Mouse (Mus musculus): ENCODE data around the gene Helz2. TPM values are rescaled to one million over a fixed set of nuclear protein-coding genes. Genes with fewer than 3 reads are reported as not detected.

Gene Helz2
- 1 to 10 TPM; 1.8 to 2.1 TPM for total RNA-seq (2021)

DNA sequence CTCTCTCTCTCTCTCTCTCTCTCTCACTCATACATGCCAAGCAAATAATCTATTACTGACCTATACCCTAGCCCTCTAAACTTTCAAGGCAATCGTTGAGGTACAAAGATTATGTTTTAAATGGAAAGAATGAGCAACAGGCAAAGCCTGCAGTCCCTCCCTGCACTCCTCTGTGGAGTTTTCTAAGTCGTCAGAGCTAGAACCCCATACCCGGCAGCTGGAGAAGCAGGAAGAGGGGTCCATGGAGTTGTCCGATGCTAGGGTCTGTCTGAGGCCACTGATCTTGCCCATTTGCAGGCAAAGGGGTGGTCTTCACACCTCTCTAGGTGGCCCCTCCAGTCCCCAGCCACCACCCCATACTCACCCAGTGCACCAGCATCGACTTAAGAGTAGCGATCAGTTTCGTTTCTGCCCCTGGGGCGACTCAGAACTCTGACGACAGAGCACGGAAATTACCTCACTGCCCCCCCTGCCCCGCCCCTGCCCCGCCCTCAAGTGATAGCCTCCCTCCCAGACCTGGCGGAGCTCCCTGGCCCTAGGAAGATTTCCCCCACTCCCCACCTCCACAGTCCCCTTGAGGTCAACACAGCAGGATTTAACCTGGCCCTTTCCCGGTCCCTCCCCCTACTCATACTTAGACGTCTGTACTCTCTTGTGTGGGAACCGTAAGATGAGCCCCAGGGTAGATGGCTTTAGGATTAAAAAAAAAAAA is at the start of gene Helz2:
Gene Helz2, minus strand, starts transcription at position 426 of the 712 bp plus-strand sequence.
- no peak for DNase-seq (ENCODE audit: extremely low spot score in 1 of 2, low spot score in 1 of 2)

DNA sequence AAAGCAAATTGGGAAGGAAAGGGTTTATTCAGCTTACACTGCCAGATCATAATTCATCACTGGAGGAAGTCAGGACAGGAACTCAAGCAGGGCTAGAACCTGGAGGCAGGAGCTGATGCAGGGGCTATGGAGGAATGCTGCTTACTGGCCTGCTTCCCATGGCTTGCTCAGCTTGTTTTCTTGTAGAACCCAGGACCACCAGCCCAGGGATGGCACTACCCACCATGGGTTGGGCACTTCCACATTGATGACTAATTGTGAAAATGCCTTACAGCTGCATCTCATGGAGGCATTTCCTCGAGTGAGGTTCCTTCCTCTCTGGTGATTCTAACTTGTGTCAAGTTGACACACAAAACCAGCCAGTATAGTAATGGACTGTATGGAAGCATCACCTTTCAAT is 49.1 kb upstream of the Helz2 start:
- no peak for DNase-seq (ENCODE audit: extremely low spot score in 1 of 2, low spot score in 1 of 2)

DNA sequence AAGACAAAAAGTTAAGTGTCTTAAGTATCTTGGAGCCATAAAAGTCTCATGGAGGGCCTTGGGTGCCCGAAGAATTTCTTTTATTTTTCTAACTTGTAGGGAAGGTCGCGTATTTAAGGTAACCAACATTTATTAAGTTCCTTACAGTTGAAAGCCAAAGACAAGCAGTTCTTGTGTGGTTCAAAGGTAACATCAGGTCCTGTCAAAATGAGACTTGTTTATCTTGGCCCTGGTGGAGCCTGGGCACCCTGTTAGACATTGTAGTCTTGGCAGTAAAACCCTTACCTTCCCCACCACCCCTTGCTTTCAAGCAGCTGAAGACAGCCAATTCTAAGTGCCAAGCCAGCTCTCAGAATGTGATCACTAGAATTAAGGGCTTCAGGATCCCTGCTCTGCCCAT is 46.9 kb upstream of the Helz2 start:
- no peak for DNase-seq (ENCODE audit: extremely low spot score in 1 of 2, low spot score in 1 of 2)

DNA sequence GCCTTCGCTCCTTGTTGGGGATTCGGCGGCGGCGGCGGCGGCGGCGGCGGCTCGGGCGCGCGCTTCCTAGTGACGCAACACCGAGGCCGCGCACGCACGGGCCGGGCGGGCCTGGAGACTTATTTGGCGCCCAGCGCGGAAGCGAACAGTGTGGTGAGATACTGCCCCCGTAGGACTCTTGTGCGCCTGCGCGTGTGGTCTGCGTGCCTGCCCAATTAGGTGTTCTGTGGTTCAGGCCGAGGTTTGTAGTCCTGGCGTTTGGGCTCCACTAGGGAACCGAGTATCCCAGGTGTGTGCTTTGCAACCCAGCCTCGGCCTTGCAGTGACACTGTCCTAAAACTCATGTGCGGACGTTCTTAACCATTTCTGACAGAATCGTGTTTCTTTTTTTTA is 46.1 kb upstream of the Helz2 start, which contains the start of gene Gmeb2:
Gene Gmeb2, minus strand, starts transcription at position 78 of the 393 bp plus-strand sequence.
- peak in 1 of 2 experiments; percentile 82 for DNase-seq (ENCODE audit: extremely low spot score in 1 of 2, low spot score in 1 of 2)

DNA sequence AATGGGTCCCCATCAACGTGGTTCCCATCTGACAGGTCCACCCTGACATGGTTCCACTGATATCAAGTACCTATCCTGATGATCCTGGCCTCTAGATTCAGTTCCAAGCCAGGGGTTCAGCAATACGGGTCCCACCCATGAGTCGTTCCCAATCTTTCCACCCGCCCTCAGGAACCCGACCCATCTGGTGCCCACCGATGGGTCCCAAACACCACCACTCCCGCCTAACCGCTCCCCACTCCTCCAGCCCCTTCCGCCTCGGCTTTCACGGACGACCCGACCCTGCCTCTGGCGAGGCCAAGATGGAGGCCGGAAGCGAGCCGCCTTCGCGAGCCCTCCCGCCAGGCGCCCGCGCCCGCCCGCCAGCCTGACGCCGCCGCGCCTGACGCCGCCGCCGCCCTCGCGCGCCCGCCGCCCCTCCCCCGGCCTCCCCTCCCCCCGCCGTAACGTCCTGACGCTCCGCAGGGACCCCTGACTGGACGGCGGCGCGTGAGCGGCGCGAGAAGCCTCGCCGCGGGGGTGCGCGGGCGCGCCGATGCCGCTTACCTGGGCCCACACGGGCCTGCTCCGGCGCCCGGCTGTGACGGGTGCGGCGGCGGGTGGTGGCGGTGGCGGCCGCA is 45.6 kb upstream of the Helz2 start:
- DNase-seq (ENCODE audit: extremely low spot score in 1 of 2, low spot score in 1 of 2), result peak; percentile 67 to 79

DNA sequence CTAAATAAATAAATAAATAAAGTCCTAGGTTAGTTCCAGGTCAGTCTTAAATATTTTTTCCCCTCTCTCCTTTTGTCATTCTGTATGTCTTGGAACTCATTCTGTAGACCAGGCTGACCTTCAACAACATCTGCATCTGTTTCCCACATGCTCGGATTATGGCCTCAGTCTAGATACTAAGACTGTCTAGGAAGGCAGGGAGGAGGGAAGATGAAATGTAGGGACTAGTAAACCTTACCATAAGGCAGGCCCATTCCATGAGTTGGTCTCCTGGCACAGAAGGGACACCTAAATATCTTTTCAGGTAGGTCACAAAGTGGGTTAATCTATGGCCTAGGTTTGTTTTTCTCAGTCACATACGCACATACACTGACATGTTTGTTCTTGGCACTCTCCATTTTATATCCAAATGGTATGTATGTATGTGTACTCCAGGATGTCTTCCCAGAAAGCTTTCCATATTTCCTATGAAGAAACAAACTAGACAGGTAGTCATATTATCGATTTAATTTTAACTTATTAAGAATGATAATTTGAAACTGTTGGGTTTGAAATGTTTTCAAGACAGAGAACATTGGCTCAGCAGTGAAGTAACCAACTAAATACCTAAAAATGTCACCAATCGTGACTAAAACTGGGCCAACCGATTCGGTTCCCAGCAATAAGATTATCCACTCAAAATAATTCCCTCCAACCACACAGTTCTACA is 45.0 kb upstream of the Helz2 start:
- DNase-seq (ENCODE audit: extremely low spot score in 1 of 2, low spot score in 1 of 2), result no peak

DNA sequence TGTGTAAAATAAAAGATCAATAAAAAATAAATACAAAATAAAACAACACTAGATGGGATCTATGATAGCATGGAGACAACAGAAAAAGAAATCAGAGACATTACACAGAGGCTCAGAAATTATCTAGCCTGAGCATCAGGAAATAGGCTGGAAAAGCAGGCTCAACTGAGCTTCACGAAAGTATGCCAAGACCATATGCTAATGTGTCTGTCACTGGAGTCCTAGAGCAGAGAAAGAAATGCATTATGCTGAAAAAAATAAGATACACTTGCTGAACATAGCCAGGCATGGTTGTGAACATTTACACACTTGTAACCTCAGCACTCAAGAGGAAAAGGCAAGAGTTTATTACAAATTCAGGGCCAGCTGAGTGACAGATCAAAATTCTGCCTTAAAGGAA is 38.1 kb upstream of the Helz2 start:
- no peak for DNase-seq (ENCODE audit: extremely low spot score in 1 of 2, low spot score in 1 of 2)

DNA sequence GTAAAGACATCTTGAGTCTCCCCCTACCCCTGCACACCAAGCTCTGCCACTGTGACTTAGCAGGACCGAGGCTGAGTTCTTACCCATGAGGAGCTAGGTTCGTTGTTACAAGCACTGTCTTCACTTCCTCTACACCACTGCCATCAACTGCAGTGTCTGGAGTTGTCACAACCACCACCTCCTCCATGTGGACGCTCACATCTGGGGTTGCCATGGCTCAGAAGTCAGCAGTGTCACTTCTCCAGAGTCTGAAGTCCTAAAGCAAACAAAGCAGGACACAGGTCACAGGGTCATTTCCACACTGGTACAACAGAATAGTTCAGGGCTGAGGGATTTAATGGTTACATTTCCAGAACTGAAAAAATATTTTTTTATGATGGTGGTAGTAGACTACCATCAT is 36.0 kb upstream of the Helz2 start:
- no peak for DNase-seq (ENCODE audit: extremely low spot score in 1 of 2, low spot score in 1 of 2)

DNA sequence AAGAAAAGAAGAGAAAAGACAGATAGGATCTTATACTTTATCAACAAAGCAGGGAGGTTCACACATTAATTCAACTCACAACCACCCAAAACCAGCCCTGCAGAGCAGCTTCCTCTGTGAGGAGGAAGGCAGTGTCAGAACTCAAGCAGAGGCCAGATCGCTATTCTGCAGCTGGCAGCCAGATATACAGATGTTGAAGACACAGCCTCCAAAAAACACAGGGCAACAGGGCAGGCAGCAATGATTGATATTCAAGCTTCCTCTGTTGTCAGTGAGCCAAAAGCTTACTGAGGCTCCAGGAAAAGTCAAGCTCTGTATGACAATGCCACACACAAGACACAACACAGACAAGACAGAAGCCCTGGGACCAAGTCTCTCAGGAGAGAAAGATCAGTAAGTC is 34.9 kb upstream of the Helz2 start:
- DNase-seq (ENCODE audit: extremely low spot score in 1 of 2, low spot score in 1 of 2), result no peak

DNA sequence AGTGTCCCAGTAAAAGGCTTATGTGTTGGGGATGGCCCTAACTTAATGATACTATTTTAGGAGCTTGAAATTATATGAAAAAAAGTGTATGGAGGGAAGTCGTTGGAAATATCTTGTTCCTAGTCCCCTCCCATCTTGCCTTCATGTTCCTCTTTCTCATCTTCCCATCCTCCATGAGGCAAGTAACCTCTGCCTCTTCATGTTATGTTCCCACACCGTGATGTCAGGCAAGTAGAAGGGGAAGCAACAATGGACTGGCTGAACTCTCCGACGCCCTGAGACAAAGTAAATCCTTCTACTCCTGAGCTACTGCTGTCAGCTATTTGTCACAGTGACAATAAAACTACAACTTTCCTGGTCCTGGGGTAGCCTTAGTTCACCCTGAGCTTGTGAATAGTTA is 32.8 kb upstream of the Helz2 start:
- DNase-seq (ENCODE audit: extremely low spot score in 1 of 2, low spot score in 1 of 2), result no peak

DNA sequence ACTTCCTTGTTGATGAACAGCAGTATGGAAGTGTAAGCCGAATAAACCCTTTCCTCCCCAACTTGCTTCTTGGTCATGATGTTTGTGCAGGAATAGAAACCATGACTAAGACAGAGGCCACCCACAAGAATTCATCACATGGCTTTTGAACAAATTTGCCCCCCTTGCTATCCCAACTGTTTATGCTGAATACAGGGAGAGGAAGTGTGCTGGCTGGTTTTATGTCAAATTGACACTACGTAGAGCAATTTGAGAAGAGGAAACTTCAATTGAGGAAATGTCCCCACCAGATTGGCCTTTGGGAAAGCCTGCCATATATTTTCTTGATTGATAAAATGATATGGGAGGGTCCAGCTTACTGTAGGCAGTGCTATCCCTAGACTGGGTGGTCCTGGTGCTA is 32.0 kb upstream of the Helz2 start:
- no peak for DNase-seq (ENCODE audit: extremely low spot score in 1 of 2, low spot score in 1 of 2)

DNA sequence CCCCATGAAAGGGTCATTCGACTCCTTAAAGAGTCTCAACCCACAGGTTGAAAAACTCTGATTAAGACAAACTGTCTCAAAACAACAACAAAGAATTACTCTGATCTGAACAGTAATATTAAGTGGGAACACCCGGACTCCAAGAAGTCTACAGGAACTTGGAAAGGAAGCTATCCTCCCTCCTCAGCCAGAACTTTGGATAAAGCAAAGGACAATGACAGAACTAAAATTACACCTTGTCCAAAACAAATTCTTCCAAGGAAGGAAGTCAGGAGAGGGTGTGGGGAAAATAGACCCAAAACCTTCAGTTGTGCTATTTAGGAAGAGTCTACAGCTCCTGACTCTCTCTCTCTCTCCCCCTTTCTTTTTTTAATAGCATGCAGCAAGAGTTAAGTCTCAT is 30.3 kb upstream of the Helz2 start:
- DNase-seq (ENCODE audit: extremely low spot score in 1 of 2, low spot score in 1 of 2), result no peak

DNA sequence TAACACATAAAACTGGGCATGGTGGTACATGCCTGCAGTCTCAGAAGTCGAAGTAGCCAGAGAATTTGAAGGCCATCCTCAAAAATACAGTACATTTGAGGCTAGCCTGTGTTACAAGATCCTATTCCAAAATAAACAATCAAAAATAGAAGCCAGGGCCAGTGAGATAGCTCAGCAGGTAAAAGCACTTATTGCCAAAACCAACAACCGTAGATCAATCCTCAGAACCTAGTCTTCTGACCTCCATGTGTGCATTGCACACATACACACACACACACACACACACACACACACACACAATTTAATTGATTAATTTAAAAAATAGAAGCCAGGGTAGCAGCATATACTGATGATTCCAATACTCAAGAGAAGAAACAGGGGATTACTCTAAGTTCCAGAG is 25.0 kb upstream of the Helz2 start:
- DNase-seq (ENCODE audit: extremely low spot score in 1 of 2, low spot score in 1 of 2), result no peak

DNA sequence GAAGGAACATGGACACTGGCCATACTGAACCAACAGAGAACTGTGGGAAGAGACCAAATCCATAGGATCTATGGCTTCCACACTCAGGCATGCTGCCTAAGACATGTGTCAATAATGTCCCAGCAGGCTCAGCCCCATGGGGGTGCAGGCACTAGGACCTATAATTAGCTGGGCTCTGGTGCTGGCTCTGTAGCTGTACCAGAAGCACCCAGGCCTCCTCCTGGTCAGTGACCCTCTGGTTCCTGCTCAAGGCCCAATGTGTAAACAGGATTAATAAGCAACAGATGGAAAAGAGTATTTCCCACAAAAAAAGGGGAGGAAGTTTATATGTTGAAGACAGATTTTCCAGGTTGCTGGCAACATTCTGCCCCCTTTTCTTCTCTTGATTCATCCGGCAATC is 11.4 kb upstream of the Helz2 start:
- DNase-seq (ENCODE audit: extremely low spot score in 1 of 2, low spot score in 1 of 2), result no peak

DNA sequence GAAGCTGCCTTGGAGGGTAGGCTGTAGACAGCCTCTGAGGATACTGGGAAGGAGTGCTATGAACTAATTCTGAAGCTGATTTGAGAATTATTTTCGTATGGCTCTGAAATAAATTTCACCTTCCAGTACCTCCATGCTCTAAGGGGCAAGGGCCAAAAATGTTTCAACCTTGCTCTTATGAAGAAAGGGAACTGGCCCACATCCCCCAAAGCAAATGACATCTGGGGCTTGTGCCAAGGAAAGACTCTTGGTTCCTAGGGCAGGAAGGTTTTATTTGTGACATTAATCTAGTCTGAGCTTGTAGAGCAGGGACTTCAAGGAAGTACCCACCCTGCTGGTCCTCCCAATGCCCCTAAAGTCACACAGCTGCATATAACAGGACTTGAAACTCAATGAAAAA is 10.0 kb upstream of the Helz2 start:
- DNase-seq (ENCODE audit: extremely low spot score in 1 of 2, low spot score in 1 of 2), result no peak

DNA sequence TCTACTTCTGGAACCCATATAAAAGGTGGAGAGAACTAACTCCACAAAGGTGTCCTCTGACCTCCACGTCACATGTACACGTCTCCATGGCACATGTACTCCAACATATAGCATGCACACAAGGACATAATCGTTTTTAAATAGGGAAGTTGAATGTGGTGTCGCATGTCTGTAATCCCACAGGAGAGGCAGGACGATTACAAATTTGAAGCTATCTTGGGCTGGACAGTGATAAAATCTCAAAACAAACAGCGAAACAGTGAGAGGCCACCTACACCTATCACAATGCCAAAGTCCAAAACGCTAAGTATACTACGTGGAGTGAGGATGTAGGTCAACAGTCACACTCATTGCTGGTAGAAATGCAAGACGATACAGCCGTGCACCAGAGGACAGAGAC is 7.4 kb upstream of the Helz2 start:
- no peak for DNase-seq (ENCODE audit: extremely low spot score in 1 of 2, low spot score in 1 of 2)

DNA sequence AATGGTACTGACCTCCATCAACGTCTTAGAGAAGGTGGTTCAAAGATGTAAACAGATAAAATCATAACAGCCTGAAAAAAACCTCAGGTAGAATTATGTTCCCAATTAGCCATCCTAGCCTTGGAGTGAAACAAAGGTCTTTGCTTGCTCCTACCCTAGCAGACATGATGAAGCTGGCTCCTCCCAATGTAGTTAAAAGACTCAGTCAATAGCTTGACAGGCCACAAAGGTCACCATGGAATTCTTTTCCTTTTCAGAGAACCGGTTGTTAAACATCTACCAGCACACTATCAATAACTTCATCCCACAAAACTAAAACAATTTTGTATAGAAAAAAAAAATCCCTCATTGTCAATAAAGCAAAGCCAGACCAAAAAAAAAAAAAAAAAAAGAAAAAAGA is 3.2 kb upstream of the Helz2 start:
- no peak for DNase-seq (ENCODE audit: extremely low spot score in 1 of 2, low spot score in 1 of 2)

DNA sequence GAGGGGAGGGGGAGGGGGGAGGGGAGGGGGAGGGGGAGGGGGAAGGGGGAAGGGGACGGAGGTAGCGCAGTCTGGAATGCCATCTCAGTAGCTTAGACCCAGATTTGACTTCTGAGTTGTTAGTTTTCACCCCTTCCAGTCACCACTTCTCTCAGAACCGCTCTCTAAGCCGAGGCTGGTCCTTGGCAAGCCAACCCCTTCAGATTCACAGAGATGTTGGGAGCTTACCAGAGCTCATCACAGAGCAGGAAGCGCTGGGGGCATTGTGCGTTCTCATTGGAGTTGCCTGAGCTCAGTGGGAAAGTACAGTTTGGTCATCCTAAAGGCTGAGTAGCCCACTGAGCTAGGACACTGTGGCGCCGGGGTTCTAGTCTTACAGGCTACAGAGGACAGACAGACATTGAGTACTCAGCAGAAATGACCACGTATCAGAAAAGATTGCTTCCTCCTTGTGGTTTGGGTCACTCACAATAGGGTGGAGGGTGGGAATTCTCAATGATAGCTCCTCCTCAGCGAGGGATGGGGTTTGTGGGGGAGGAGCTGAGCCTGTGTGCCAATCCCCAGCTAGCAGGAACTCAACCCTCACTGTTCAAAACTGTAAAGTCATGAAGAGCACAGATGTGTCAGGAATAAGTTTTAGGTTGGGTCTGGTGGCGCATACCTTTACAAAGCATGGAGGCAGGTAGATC is 2.0 kb upstream of the Helz2 start:
- DNase-seq (ENCODE audit: extremely low spot score in 1 of 2, low spot score in 1 of 2), result no peak

DNA sequence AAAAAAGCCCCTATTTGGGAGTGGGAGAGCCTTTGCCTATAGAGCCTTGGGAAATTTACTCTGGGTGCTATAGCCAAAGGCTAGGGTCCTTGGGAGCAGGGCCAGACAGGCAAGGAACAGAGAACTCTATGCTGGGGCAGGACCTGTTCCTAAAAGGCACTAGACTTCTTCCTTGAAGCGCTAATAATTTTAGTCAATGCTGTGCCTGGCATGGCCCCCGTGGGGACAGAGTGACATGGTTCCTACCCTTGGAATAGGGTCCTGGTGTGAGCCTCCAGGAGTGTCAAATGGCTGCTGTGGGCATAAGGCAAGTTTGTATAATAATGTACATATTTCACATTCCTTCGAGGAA is 463 bp upstream of the Helz2 start:
- DNase-seq (ENCODE audit: extremely low spot score in 1 of 2, low spot score in 1 of 2), result no peak

DNA sequence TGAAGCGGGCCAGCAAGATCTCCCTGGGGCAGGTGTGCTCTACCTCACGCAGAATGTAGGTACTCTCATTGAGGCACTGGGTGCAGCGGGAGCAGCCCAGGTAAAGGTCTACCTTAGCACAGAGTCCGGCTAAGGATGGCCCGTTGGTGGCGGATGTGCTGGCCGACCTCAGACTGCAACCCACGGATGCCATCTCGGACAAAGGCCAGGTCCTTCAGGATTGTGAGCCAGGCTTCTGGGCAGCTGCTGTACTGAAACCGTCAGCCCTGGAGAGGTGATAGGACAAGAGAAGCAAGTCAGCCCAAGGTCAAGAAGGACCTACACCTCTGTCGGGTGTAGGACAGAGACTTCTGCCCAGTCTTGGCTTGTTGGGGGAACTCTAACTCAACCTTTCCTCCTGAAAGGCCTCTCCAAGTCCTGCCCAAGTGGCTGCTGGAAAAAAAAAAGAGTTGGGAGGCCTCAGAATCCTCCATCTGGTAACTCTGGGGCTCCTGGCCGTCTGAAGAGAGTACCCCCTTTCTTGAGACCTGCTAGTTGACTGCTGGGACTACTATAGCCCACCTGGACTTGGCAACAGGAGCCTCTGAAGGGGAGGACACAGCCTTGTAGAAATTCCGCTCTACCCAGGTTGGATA is 904 bp downstream of the Helz2 start:
- no peak for DNase-seq (ENCODE audit: extremely low spot score in 1 of 2, low spot score in 1 of 2)

DNA sequence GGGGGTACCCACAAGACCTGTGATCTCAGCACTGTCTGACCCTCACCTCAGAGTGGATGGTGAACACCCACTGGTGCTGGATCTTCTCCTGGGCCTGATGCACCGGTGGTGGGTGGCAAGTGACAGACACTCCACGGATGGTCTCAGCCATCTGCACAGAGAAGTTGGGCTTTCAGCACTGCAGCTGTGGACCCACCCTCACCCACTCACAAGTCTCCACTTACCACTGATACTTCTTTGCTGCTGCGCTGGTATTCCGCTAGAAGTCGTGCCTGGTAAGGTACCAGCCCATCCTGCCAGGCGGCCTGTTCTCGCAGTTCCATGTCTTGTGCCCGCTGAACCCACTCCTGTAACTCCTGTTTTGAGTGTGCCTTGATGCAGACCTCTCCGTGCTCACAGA is 2.6 kb downstream of the Helz2 start:
- DNase-seq (ENCODE audit: extremely low spot score in 1 of 2, low spot score in 1 of 2), result no peak
